Mouse (Mus musculus) gastrocnemius, adult 8-10 months (tissue): ENCODE measurements around the gene Map2k7. TPM values are rescaled to one million over a fixed set of nuclear protein-coding genes. Genes with fewer than 3 reads are reported as not detected.

Experiments
- DNase-seq, 2 experiments: peaks; one replicate each; pipeline ENCODE4 v3.0.0; 2022; ENCODE audit warnings: low spot score in 2 of 2
- total RNA-seq, 4 experiments: library from RNA; stranded (reverse); gene quantifications; 2 replicates each; pipeline ENCODE4 v1.2.4; 2022

Gene Map2k7
- 10 to 100 TPM; 73.5 to 86.8 (median 77.5) TPM for total RNA-seq

DNA sequence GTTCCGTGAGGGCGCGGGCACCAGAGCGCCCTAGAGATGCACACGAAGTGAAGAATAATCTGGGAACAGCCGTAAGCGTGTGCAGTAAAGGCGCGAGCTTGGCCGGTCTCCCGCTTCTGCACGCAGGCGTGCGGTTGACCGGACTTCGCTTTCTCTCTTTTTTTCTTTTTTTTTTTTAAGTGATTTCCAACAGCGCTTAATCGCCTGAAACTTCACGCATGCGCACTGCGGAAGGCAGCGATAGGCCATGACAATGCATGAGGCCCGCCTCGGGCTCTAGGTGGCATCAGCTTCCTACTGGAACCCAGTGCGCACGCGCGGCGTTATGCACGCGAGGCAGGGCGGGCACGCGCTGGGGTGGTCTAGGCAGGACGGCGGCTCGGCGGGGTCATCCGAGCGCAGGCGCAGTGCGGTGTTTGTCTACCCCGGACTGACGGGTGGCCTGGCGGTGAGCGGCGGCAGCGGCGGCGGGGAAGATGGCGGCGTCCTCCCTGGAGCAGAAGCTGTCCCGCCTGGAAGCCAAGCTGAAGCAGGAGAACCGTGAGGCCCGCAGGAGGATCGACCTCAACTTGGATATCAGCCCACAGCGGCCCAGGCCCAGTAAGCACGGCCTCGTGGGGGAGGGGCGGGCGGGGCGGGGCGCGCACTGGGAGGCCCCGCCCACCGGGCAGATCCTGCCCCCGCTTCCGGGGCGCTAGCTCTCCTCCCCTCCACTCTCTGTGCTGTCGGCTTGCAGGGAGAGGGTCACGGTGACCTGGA, at the start of gene Map2k7, which contains the start of gene Gm49320:
Gene Map2k7 (plus strand): TSS at position 307 of the 759 bp plus-strand sequence.
Gene Gm49320 (plus strand): TSS at position 432 of the 759 bp plus-strand sequence.
- peak; percentile 100 for DNase-seq

DNA sequence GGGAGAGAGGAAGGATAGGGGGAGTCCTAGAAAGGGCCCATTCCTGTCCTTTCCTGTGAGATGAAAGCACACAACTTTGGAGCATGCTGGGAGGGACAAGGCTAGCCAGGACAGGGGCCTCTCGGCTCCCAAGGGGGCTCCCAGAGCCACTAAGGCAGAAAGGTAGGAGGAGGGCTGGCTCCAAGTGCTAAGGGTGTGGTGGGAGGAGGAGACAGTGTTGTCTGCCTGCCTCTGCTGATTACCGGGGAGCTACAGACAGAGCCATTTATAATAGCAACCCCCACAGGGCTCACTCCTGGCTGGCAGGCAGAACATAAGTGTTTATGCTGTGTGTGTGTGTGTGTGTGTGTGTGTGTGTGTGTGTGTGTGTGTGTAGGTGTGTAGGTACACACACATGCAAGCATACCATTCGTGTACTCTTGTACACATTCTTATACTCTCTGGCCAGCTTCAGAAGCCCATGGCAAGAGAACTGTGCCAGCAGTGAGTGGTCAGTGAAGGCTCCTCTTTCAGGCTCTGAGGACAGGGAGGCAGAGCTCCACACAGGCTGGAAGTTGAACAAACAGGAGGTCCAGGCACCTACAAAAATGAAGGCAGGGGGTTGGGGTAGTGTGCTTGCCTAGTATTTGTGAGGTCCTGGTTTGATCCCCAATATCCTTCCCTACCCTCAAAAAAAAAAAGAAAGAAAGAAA, 49.4 kb upstream of the Map2k7 start:
- no peak for DNase-seq

DNA sequence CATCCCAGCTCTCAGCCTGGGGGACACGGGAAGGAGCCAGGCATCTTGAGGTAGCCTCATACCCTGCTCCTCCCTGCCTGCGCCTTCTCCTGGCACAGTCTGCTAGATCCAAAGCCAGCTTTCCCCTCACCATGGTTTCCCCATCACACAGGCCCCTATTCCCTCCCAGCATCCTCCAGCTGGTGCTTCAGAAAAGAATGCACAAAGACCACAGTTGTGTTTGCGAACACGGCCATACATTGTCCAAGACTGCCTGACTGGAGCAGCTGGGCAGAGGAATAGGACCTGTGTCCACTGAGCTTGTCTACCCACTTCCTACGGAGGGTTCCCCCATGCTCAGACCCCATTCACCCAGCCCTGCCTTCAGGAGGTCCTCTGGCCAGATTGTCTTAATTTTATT, 46.2 kb upstream of the Map2k7 start:
- DNase-seq: no peak

DNA sequence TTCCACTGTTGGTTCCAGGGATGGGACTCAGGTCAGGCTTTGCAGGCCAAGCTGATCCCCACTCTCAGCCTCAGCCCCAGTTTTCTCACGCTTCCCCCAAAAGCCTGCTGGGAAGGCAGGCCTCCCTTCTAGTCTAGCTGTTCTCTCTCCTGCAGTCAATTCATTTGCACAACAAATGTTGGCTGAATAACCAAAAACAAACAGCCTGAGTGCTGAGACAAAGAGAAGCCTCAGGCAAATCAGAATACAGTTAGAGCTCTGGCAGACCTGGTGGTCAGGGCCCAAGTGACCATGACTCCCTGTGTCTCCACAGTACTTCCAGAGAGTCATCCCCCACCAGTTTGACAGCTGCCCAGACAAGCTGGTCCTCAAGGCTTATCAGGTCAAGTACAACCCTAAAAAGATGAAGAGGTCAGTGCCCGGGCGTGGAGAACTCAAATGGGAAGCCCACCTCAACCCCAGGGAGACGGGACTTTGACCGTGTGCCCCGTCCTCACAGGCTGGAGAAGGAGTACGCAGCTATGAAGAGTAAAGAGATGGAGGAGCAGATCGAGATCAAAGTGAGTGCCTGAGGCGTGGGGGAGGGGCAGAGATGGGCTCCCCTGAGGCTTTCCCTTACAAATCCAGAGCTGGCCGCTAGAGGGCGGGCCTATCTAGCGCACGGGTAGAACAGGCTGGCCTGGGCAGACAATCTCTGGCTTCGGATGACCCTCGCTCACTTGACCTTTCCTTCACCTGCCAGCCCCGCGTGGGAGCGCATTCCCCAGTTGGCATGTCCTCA, 45.5 kb upstream of the Map2k7 start:
- DNase-seq: peak; percentile 77 to 82

DNA sequence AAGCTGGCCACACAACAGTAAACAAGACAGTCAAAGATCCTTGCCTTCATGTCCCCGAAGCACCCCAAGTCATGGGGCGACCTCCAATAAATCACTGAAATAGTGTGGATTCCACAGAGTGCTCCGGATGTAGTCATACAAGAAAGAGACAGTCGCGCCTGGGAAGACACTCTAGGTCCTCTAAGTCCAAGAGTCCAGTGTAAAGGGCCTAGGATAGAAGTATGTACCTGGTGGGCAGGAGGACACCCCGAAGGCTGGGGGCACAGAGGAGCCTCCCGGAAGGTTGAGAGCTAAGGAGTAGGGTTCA, 45.0 kb upstream of the Map2k7 start:
- no peak for DNase-seq

DNA sequence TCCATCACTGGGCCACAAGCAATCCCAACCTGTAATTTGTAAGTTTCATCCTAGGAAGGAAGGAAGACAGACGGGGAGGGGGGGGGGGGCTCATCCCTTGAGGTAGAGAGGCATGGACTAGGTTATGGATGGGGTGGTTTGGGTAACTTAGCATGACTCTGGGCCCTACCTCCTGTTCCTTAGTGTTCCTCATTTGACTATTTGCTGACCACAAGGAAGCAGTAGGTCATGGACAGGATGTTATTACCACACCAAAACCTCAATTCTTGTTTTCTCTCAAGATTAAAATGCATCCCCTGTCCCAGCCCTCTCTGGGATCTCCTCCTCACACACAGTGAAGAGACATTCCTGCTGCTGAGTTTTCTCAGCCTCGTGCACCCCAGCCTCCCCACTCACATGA, 37.2 kb upstream of the Map2k7 start:
- no peak for DNase-seq

DNA sequence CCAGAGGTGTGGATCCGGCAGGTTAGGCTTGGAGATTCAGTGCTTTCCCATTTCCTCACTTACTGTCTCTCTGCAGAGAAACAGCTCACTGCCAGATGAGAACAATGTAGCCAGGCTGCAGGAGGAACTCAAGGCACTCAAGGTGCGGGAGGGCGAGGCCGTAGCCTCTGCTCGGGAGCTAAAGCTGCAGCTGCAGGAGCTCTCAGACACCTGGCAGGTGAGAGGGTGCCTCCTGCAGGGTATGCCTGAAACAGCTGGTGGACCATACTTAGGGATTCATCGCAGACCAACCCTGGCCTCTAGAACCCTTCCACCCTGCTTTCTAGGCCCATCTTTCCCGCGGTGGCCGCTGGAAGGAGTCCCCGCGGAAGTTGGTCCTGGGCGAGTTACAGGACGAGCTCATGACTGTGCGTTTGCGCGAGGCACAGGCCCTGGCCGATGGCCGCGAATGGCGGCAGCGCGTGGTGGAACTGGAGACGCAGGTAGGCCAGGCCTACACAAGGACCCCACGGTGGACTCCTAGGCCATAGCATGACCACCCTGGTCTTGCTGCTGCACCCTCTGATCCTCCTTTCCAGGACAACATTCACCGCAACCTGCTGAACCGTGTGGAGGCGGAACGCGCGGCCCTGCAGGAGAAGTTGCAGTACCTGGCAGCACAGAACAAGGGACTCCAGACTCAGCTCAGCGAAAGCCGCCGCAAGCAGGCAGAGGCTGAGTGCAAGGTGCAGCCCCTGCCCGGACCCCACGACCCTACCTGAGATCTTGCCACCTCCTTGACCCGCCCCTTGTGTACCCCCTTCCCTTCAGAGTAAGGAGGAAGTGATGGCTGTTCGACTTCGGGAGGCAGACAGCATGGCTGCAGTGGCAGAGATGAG, 33.1 kb upstream of the Map2k7 start:
- no peak for DNase-seq

DNA sequence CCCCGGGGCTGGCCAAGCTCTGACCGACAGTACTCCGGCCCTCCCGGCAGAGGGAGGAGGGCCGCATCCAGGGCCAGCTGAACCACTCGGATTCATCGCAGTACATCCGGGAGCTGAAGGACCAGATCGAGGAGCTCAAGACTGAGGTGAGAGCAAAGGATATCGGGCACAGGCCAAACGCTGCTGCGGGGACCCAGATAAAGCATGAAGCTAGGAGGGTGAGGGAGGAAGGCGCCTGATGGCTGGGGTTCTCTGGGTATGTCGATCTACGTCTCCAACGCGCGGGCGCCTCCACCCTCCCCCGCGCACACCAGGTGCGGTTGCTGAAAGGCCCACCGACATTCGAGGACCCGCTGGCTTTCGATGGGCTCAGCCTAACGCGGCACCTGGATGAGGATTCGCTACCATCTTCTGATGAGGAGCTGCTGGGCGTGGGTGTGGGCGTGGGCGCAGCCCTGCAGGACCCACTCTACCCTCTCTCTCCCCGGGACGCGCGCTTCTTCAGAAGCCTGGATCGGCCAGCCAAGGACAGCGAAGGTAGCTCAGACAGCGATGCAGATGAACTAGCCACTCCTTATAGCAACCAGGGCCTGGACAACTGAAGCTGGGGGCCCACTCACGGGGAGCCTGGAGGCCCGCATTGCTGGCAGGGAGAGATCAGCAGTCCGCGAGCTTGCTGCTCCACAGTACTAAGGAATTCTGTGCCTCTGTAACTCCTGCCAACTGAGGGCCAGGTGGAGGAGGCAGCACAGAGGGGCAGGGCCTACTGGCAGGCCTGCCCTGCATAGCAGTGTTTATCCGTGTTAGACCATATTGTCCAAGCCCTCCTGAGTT, 32.1 kb upstream of the Map2k7 start:
- no peak for DNase-seq

DNA sequence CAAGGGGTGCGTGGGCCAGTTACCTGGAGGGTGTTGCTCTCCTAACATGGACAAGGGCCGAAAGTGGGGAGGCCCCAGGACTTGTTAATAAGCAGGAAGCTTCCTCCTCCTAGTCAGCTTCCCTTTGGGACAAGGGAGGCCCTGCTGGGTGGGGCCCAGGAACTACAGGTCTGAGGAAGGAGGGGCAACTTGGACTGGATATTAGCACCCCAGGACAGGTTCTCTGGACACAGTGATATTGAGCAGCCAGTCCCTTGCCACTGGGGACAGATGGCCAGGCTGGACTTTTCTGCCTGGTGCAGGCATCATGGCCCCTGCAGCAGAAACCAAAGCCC, 31.6 kb upstream of the Map2k7 start:
- no peak for DNase-seq

DNA sequence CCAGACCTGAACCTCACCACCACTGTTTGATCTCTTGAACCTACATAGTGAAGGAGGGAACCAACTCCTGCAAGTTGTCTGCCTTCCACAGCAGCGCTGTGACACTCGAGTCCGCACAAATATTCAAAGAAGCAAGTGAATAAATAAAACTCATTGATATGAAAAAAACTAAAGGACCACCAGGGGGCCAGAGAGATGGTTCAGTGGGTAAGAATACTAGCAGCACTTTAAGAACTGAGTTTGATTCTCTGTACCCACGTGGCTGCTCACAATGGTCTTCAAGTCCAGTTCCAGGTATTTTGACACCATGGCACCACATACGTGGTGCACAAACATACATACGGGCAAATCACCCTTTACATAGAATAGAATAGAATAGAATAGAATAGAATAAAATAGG, 27.4 kb upstream of the Map2k7 start:
- DNase-seq: no peak

DNA sequence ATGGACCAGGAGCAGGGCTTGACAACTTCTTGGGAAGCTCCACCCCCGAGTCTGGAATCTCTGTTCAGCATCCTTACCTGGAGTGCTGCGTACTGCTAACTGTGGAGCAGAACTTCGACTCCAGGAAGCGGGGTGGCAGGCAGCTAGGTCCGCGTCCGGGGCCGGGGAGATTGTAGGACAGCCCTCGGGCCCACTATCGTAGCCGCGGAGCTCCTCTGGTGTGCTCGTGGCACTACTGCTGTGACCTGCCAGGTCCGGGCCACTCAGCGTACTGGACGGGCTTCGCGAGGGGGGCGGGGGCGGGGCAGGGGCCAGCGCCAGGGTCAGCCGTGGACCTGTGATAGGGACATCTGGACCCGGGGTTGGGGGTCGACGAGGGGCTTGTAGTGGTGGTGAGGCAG, 25.7 kb upstream of the Map2k7 start:
- DNase-seq: no peak

DNA sequence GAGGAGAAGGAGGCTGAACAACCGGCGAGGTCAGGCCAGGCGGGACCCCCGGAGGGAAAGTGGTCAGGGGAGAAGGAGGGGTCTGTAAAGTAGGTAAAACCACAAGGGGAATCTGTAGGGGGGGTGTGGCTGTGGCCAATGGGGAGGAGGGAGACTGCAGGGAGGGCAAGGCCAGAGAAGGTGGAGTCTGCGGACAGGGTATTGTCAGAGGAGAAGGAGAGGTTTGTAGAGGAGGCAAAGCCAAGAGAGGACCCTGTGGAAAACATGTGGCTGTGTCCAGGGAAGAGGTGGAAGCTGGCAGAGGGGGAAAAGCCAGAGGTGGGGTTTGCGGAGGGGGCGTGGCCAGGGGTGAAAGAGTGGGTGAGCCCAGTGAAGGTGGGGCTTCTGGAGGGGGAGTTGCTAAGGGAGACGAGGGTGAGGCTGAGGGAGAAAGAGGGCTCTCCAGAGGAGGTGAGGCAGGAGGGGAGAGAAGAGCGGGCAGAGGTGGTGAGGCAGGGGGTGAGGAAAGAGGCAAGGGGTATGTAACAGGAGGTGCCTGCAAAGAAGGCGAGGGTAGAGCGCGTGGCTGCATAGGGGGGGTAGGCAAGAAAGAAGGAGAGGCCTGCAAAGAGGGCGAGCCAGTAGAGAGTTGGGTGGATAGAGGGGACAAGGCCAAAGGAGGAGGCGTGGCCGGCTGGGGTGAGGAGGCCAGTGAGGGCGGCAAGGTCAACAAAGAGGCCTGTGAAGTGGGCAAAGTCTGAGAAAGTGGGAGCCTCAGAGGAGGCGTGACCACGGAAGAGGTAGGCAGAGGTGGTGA, 25.1 kb upstream of the Map2k7 start:
- no peak for DNase-seq

DNA sequence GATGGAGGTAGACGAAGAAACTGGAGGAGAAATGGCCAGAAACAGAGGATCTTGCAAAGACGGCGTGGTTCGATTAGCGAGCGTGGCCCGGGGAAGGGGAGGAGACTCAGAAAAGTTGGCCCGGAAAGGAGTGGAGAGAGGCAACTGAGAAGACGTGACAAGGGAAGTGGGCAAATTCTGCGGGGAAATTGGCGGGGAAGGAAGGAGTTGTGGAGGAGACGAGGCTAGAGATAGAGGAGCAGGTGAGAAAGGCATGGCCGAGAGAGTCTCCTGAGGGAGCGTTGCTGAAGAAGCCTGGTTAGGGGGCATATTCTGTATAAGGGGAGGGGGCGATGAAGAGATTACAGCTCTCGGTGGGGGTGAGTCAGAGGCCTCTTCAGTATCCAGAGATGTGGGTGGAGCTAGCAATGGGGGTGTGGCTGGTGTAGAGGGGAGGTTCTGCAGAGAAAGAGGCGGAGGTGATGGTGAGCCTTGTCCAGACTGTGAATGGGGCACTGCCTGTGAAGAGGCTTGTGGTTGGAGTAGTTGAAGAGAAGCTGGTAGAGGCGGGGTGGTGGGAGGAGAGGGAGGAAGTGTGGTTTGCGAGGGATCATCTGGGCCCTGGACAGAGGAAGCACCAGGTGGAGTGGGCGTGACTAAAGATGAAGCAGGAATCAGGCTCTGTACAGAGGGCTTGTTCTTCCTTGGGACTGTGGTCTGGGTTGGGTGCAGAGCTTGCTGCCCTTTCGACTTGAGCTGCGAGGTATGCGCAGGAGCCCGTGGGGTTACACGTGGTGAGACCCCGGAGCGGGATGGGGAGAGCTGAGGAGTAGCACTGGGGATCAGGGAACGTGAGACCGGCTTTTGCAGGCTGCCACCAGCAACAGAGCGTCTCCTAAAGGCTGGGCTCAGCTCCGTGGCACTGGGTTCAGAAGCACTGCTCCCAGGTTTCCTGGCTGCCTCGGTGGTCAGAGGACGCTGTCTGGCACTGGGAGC, 24.2 kb upstream of the Map2k7 start:
- DNase-seq: no peak

DNA sequence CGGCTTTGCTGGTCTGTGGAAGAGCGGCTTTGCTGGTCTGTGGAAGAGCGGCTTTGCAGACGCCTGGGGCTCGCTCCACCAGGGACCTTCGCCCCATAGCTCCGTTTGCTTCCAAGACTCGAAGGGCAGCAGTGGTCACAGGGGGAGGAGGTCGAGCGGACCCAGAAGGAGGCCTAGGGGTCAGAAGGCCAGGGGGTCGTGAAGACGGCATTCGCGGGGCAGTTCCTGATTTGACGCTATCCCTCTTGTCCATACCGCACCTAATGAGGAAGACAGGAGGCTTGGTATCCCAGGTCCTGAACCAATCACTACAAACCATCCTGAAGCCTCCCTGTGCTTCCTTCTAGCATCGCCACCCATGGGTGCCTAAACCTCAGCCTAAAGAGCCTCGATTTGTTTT, 22.2 kb upstream of the Map2k7 start:
- DNase-seq: no peak

DNA sequence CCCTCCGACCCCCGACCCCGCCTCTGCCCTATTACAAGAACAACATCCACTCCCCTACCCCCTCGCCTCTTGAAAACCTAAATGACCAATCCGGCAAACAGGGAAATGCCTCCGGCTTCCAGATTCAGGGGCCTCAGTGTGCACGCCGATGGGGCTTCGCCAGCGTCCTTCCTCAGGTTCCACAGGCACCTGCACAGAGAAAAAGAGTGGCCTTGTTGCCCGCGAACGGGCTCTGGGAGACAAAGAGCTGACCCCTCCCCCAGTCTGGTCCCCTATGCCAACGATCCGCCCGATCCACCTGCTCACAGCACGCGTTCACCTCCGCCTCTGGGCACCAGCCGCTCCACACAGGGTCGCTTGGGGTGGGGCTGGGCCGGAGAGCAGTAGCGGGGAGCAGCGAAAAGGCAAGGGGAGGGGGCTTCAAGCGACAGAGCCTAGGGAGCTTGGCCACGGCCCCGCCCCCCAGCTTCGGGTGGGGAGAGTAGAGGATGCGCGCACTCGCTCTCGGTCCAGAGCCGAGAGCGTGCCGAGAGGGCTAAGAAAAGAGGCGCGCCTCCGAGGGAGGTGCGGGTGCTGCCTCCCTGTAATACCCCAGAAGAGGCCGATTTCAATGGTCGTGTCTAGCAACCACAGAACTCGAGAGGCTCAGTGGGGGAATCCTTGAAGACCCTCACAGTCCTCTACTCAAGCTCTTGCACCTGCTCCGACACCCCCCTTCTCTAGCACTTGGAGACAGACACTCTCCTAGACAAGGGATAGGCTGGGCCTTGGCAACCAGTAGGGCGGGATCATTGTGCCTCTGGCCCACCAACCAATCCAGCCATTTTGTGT, 21.5 kb upstream of the Map2k7 start, which contains the start of gene Prr36:
Gene Prr36 (minus strand): TSS at position 669 of the 831 bp plus-strand sequence.
- no peak for DNase-seq

DNA sequence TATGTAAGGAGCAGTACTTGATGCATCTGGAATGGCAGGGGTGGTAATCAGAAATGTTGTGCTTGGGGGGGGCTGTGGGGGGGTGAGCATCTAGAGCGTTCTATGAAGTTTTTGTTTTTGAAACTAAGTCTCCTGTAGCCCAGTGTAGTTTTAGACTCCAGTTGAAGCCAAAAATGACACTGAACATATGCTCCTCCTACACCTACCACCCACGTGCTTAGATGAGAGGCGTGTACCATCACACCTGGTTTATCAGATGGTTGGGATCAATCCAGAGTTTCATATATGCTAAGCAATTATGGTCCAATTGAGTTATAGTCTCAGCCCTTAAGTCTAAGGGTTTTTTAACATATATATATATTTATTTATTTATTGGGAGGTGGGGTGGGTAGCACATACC, 18.9 kb upstream of the Map2k7 start:
- no peak for DNase-seq

DNA sequence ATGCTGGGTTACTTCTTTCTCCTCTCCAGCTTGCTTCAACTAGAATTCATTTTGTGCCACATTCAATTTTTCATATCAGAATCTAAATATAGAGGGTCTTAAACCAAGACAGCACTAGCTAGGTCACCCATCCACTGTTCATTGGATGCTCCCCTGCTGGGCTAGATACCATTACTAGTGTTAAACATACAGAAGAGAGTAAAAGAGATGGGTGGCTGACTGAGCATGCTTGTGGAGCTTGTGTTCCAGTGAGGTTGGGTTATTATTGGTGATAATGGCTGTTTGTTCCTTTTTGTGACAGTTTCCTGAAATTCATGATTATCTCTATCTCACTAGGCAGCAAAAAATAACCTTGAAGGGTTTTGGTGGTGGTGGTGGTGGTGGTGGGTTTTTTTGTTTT, 16.5 kb upstream of the Map2k7 start:
- DNase-seq: no peak

DNA sequence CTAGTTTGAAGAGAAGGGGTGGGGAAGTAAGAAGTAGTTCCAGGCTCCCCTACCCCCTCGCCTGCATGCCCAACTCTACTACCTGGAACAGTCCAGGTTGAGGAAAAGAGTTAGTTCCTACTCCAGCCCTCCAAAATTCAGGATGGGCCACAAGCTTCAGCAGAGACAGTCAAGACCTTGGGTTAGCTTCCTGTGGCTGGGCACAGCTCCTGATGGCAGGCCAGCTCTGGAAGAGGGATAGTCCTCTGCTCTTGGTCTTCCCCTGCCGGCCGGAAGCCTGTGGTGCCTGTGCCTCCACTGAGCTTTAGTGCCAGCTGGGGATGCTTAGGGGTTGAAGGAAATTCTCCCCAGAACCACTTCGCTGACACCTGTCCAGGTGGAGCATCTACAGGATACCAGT, 12.2 kb upstream of the Map2k7 start:
- DNase-seq: no peak
